Mouse (Mus musculus) c-Kit-negative CD71-positive TER-119-positive erythroid progenitor cells, embryonic 14.5 days (primary cell): ENCODE results near the gene Zfp97.
"Not testable (repeated sequence)": the region's sequence is repeated elsewhere in the genome, so short reads cannot be mapped to it uniquely, and the experiment has no call there.

Experiments
- DNase-seq: peaks from one replicate; pipeline ENCODE4 v3.0.0-alpha.2; 2013; ENCODE audit warnings: low read depth, low spot score

The Zfp97 gene

DNA sequence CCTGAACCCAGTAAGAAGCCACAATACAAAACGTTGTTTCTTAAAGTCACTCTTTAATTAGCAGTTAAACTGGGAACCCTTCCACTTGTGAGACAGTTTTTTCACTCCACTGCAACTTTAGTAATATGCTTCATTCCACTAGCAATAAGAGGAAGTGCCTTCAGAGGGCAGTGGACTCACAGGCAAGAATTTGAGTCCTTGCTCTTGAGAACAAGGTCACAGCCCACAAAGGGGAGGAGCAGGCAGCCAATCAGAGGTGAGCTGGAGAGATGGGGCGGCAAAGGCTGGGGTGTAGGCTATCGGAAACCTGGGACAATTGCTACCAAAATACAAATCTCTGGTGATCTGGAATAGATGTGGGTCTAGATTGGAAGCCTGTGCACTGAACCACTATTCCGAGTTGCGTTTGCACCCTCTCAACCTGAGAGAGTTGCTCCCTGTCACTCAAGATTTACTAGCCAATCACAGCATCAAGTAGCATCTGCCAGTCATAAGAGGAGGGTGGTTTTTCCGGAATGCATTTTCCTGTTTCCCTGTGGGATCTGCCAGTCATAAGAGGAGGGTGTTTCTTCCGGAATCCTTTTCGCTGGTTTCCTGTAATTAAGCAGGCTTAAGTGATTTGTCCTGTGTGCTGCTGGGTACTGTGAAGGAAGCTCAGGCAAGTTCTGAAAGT is at the start of gene Zfp97:
Zfp97 (plus strand) TSS at position 586 of the 673 bp plus-strand sequence.
- not testable (repeated sequence) for DNase-seq

- not testable (repeated sequence) for DNase-seq
Measured at GRCm38 (mm10) chr17:17178757-17179413, 57.7 kb downstream of the Zfp97 start.

DNA sequence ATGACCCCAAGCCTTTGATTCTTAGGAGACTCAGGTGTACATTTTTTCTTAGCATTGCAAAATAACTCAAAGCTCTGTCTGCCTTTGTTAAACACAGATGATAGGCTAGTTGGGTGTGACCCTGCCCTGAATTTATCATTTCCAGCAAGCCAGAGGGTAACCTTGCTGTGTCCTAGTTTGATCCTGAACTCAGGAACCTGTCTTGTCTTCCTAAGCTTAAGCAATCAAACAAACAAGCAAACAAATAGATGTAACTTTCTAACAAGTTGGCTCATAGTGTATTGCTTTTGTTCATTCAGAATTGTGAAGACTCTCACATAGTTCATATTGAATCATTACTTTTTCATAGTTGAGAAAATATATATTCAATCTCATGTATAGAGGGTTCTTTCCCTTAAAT is 73.5 kb downstream of the Zfp97 start:
- not testable (repeated sequence) for DNase-seq

- DNase-seq, result no peak
Measured at GRCm38 (mm10) chr17:17195178-17195577, 74.0 kb downstream of the Zfp97 start.

DNA sequence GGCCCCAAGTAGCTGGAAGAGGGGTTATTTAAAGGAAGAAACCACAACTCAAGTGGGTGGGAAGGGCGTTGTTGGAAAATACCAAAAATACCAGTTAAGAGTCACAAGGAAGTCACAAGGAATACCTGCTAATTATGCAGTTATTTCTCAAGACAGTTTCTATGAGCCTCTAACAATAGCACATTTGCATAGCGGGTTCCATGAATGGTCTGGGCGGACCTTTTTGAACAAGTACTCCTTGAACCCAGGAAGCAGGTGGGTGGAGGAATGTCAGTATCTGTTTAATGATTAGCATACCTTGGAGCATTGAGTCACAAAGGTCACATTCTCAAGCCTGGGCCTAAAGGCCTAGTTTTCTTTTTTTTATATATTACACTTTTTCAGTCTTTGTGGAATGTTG is 74.9 kb downstream of the Zfp97 start:
- DNase-seq, result not testable (repeated sequence)
